Mouse (Mus musculus): Measurements from ENCODE around the gene Phactr1.

DNA sequence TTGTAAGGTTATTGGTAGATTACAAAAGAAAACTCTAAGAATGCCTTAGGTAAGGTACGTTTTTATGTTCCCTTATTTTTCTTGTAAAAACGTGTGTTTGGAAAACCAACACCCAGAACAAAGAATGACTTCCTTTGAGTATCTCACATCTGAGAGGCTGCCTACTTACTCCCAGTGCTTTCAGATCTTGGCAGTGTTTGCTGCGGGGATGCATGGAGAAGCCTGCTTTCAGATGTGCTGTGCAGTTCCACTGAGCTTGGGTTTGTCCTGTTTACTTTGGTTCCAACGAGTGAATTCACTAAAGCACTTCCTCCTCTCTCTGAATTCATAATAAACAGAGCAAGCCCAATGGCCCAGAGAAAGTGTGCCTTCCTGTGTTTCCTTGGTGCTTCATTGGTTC is 288.1 kb downstream of the Phactr1 start:
- no peak for TF ChIP-seq CTCF (IDR thresholded peaks at IDR 0.05; ENCODE audit: low read depth)
- TF ChIP-seq EP300 (IDR thresholded peaks at IDR 0.05; ENCODE audit: low read depth), result no peak
